Mouse (Mus musculus) regulatory T cell (primary cell): ENCODE data around the gene Tatdn3.

Source experiments
- in situ Hi-C: fragments of 300-600 bp; cut with MboI, MseI; formaldehyde crosslinking; loops from one replicate; pipeline ENCODE4 v1.15.1; 2025; ENCODE audit warnings: high pct_unique_total_duplicates

The Tatdn3 gene

DNA sequence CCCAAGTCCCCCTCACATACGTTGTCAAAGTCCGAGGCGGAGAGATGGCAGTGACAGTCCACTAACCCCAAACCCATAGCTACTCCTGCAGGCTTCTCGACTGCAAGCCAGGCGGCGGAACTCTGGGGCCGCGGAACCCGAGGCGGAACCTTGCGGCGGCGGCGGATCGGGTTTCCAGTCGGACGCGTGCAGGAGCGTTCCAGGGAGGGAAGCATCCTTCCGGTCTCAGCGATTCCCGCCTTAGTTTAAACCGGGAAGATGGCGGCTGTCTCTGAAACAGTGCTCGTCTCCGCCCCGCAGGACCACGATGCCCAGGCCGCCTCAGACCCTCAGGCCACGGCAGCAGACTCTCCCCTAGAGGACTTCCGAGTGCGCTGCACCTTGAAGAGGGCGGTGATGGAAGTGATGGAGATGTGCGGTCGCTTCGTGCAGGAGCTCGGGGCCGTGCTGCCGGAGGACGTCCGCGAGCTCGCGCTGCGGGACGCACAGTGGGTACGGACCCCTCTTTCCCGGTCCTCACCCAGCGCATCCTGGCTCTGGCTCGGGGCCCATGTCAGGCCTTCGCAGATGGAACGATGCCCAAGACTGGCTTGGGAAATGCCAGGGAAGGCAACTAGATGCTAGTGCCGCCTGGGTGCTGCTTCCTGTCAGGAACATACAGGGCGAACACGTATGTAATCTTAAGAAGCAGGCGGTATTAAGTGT, at the start of gene Tatdn3, which contains the start of gene Nsl1:
Gene Tatdn3, minus strand, starts transcription at position 152 of the 705 bp plus-strand sequence.
Gene Nsl1, plus strand, starts transcription at position 232 of the 705 bp plus-strand sequence.
- in situ Hi-C loops = loop anchor here (5.0 kb wide), 1 partner anchor 36 kb away; the partner anchor contains the start of gene Flvcr1

DNA sequence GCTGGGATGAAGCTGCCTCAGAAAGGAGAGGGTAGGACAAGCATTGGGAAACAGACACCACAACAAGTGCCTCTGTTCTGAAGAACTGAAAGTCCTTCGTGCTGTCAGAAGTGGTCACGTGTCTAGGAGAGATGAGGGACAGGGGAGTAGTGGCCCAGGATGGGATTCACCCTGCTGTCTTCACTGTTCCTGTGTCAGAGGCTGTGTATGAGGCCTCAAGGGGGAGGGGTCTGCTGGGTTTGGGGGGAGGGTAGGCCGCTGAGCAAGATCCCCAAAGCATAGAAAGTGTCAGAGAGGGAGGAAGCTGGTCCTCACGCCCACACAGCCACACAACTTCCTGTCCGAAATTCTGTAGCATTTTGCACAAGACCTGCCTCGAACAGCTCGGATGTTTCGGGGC, 48.4 kb upstream of the Tatdn3 start:
- in situ Hi-C loops = no loop called here

DNA sequence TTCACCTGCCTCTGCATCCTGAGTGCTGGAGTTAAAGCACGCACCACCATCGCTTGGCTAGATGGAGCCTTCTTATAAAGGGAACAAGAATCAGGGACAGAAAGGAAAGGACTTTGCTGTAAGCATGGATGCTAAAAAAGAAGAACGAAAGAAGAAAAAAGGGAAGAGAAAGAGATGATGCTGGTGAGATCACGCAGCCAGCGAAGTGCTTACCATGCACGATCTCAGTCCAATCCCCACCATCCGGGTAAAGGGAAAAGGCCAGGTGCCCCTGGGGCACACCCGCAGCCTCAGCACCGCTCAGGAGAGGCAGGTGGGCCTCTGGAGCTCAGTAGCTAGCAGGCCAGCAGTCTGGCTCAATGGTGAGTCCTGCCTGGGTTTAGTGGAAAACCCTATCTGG, 47.2 kb upstream of the Tatdn3 start:
- in situ Hi-C loops = loop anchor here (5.0 kb wide), 1 partner anchor 82 kb away; no protein-coding TSS in a partner anchor

DNA sequence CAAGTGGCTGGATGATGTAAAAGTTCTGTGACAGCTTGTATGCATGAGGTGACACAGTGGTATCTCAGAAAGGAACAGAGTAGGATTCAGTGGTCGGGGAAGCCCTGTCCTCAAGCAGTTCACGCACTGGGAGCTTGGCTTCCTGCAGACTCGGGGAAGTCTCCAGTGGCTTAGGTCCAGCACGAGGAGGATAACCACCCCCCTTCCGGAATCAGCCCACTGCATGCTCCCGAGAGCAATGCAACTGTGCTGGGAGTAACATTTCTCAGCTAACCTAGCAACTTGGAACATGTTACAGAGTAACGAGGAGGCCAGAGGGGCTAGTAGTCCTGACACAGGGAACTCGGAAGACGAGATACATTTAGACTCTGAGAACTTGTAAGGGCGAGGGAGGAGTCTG, 44.6 kb upstream of the Tatdn3 start:
- in situ Hi-C loops = loop anchor here (5.0 kb wide), 1 partner anchor 85 kb away; no protein-coding TSS in a partner anchor

DNA sequence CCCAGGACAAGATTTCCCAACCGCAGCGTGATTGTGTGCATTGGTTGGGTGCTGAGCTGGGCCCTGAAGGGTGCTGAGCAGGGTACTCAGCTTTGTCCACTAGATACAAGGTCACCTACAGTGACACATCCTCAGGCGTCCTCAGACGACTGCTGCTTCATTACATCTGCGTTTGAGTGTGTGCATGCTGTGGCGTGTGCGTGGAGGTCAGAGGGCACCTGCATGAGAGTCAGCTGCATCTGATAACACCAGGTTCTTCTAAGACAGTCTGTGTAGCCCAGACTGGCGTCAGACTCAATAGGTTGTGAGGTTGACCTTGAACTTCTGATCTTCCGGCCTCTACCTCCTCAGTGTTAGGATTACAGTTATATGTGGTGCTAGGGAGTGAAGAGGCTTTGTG, 42.5 kb upstream of the Tatdn3 start:
- in situ Hi-C loops = loop anchor here (5.0 kb wide), 1 partner anchor 87 kb away; no protein-coding TSS in a partner anchor

DNA sequence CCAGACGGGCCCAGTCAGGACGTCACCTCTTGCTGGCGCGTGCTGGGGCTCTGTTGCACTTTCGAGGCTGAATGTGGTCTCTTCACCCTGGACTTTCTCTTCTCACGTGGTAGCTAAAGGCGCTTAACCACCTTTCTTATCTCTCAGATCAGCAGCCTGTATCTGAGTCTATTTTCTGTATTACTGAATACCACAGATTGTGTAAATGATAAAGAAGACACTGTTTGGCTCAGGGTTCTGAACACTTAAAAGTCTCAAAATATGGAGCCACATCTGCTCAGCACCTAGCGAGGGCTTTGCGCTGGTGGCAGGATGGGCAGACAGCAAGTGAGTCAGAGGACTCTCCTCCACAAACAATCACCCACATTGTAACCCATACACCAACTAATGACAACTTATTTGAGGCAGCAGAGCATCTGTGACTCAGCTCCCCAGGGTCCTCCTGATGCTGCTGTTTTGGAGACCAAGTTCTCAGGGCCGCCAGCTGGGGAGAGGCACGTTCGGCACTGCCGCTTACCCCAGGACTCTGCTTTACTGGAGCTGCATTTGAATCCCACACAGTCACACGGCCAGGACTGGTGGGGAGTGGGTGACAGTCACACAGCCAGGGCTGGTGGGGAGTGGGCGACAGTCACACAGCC, 40.1 kb upstream of the Tatdn3 start:
- in situ Hi-C loops = no loop called here

DNA sequence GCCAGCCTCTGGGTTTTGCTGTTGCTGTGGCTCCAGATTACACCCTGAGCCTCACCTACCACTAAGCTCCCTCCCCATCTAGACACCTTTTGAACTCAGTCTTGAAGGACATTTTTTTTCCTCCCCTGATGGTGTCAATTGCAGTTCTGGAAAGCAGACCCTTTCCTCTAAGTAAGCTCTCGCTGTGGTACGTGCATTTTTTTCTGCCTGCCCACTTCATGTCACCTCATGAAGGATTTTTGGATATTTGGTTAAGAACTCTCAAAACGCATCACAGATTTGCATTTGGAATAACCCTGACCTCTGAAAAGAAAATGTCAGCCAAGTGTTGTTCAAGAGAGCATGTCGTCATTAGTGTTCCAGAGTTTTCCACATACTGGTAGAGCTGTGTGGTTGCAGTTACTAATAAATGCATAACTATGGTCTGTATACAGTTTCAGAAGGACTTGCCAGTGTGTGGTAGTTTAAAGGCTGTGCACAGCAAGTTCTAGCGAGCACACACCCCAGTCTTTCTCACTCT, 37.1 kb upstream of the Tatdn3 start:
- in situ Hi-C loops = loop anchor here (25.0 kb wide), 1 partner anchor 187 kb away; no protein-coding TSS in a partner anchor

DNA sequence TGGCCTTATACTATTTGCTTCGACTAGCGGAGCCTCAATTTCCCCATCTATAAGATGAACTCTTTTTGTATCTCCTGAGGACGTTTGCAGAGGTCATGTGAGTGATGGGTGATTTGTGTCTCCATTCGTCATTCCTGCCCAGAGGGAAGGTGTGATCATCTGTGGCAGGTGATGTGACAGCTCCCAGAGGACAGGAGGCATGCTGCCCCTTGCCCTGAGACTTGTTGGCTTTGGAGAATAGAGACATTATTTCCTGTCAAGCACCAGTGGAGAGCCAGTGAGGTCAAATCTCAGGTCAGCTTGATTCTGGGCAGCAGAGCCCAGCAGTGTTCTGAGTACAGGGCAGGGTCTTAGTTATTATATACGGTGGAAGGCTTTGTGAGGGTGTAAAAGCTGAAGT, 36.4 kb upstream of the Tatdn3 start:
- in situ Hi-C loops = loop anchor here (25.0 kb wide), 1 partner anchor 188 kb away; no protein-coding TSS in a partner anchor

DNA sequence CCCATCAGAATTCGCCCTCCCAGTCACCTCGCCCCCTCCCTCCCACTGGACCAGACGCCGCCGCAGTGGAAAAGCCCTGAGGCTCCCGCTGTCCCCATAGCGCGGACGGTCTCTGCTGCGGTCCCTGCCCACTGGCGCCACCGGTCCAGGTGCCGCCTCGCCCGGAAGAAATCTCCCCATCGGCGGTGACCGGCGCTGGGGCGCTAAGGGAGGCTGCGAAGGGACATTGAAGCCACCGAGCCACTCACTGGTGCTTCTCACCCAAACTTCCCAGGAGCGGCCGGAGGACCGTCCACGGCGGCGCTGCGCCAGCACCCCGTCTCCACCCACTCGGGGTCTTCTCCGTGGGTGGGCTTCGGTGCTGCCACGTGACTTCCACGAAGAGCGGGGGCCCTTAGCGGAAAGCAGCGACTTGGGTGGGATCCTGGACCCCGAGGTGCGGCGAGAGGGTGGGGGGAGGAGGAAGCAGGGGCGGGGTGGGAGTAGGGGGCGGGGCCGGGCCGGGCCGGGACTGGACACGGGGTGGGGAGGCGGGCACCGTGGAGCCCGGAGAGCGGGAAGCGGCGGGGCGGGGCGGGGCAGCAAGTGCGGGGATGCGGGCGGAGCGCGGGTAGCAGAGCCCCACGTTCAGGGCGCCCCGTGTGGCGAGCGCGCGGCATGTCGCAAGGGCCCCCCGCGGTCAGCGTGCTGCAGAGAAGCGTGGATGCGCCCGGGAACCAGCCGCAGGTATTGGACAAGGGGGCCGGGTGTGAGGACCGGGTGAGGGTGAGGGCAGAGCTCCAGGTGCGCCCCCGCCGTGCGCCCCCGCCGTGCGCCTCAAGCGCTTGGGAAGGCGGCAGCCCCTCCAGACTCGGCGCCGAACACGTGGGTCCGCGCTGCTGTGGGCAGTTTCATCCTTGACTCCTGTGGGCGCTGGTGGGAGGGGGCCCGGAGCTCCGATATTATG, 35.3 kb upstream of the Tatdn3 start, which contains the start of gene Batf3:
Gene Batf3, plus strand, starts transcription at position 46 of the 946 bp plus-strand sequence.
- in situ Hi-C loops = loop anchor here (25.0 kb wide), 1 partner anchor 189 kb away; no protein-coding TSS in a partner anchor

DNA sequence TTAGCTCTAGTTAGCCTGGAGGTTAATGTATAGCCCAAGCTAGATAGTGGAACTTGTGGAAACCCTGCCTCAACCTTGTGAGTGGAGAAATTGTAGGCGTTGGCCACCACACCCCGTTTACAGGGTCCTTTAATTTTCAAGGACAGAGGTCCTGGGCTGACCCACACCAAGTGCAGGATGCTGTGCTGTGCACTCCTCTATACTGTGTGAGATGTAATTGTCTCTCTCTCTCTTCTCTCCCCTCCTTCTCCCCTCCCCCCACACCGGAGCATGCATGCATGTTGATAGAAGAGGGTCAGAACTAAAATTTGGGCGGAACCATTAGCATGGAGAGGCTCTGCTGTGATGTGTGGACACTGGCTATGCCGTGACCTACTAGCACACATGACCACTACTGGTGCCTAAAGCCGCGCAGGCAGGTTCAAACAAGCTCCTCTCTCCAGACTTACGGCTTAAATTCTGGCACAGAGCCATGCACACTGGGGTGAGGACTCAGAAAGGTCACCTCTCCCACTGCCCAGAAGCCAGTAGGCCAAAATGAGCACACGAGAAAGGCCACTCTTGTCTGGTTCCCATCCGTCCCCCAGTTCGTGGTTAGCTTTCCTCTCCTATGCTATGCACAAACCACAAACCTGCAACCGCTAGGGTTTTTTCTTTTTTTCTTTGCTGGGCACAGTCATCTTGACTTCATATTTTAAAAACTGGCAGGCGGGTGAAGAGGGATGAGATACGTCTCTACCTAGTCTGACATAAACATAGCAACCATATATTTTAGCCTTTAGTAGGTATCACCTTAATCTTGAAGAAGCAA, 34.3 kb upstream of the Tatdn3 start:
- in situ Hi-C loops = loop anchor here (25.0 kb wide), 1 partner anchor 190 kb away; no protein-coding TSS in a partner anchor

DNA sequence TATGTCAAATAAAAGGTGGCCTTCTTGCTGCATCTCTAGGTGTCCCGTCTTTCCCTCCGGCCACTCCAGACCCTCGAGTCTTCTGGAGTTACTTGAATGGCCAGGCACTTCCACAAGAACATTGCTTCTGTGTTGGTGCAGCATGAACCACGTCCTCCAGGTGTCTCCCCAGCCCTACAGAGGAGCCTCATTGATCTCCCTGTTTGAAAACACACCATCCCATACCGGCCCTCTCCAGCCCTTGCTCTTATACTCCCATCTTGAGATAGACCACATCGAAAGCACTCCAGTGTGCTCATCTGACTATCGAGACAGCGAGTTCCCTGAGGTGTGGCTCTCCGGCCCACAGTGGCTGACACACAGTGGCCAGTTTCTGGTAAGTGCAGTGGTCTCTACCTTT, 32.3 kb upstream of the Tatdn3 start:
- in situ Hi-C loops = loop anchor here (25.0 kb wide), 1 partner anchor 192 kb away; no protein-coding TSS in a partner anchor

DNA sequence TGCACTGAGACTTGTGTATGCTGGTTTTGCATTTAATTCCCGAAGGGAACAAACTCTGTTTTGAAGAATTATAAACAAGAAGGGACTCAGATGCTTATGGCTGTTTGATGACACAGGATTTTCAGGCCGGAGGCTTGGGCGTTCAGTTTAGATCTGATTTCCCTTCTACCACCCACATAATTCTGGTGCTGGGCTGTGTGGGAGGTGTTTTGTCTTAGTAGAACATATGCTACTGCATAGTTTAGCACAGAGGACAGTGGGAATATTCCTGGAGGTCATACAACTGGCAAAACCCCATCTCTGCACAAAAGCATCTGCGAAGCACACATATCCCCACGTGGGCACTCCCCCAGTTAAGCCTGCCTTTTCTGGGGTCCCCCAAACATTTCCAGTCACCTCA, 30.8 kb upstream of the Tatdn3 start:
- in situ Hi-C loops = loop anchor here (25.0 kb wide), 1 partner anchor 194 kb away; no protein-coding TSS in a partner anchor

DNA sequence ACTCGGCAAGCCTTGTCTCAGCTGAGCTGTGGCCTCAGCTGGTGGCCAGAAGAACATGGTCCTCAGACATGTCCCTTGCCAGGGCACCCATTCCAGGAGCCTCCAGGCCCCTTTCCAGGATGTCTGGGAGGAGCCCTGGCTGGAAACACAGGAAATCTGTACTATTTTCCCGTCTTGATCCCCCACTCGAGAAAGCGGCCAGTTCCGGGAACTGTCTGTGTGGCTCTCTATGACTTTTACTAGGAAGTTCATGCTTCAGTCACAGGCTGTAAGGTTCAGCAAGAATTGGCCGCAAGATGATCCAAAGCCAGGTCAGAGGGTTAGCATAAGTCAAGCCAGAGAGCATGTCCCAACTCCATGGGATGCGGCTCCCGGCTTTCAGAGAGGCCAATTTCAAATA, 29.3 kb upstream of the Tatdn3 start:
- in situ Hi-C loops = loop anchor here (25.0 kb wide), 1 partner anchor 195 kb away; no protein-coding TSS in a partner anchor

DNA sequence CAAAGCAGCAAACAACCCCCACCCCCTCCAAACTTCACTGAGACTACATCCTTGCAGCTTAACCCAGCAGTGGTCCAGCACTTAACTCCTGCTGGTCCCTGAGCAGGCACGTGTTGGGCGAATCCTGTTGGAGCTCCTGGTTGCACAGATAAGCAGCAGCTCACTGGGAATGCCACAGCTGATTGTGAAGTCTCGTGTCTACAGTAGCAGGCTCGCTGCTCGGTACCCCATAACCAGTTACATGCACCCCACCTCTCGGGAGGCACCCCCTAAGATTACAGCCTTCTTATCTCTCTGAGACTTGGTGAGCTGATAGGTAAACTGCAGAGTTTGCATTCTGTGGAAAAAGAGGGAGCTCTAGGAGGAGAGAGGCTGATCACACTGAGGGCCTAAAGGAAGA, 26.6 kb upstream of the Tatdn3 start:
- in situ Hi-C loops = loop anchor here (5.0 to 25.0 kb wide), 2 partner anchors 38 to 198 kb away; no protein-coding TSS in a partner anchor

DNA sequence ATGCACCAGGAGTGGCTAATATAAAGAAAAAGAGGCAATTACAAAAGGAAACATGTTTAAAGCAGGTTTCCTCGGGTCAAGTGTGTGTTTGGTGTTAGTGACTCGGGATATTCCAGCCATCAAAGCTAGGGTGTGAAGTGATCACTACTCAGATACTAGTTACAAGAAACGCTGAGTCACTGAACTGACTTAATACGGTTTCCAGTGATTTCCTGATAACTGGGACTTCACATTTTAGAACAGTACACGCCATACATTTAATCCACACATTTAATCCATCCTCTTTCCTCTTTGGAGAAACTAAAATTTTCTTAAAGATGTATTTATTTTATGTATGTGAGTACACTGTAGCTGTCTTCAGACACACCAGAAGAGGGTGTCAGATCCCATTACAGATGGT, 25.2 kb upstream of the Tatdn3 start:
- in situ Hi-C loops = loop anchor here (5.0 to 25.0 kb wide), 2 partner anchors 39 to 199 kb away; no protein-coding TSS in a partner anchor

DNA sequence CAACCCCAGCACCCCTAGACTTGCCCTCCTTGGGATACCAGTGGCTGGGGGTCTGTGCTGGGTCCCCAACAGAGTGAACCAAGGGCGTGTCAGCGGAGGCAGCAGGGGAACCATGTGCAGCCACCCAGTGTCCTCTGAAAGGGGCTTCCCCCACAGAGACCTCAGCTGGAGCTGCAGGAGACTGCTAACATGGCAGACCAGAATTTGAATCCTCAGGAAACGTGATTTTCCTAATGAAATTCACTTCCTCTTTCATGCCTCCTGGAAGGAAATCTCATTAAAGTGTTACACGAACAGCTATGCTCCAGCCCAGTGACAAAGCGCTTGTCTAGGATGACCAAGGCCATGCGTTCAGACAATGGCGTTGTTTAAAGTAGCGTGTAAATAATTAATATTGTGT, 24.2 kb upstream of the Tatdn3 start:
- in situ Hi-C loops = loop anchor here (5.0 to 25.0 kb wide), 2 partner anchors 40 to 200 kb away; no protein-coding TSS in a partner anchor

DNA sequence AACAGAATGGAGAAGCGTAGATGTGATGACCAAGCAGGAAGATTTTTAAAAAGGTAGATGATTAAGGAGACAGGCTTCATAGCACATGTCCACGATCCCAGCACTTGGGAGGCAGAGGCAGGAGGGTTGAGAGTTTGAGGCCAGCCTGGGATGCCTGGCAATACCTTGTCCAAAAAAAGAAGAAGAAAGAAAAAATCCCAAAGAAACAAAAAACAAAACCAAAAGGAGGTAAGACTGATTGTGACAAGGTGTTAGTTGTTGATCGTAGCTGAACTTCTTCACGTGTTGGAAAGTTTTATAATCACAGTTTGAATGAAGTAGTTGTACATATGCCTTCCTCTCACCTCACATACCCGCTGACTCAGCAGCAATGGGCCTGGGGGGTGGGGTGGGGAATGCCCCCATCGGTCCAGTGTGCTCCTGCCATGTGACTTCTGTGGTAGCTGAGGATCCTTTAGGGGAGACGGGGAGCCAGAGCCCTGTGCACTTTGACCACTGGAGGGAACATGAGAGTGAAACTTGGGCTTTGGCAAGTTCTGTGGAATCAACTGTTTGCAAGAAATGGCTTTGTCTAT, 23.7 kb upstream of the Tatdn3 start:
- in situ Hi-C loops = loop anchor here (5.0 to 25.0 kb wide), 2 partner anchors 41 to 201 kb away; no protein-coding TSS in a partner anchor

DNA sequence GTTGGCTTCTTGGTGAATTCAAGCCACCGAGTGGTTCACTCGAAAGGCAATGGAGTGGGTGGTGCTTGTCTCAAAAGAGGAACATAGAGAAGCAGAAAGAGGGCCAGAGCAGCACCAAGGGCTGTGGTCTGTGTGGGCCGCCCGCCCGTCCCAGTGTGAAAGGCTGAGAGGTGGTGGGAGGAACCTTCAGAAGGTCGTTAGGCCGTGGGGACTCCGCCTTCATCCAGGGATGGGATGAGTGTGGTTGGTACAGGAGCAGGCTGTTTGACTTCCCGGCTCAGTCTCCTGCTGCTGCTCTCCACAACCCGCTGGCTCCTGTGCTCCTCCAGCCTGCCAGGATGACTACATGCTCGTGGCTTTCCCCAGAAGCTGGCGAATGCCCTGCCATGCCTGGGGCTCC, 22.9 kb upstream of the Tatdn3 start:
- in situ Hi-C loops = loop anchor here (5.0 to 25.0 kb wide), 2 partner anchors 42 to 202 kb away; no protein-coding TSS in a partner anchor

DNA sequence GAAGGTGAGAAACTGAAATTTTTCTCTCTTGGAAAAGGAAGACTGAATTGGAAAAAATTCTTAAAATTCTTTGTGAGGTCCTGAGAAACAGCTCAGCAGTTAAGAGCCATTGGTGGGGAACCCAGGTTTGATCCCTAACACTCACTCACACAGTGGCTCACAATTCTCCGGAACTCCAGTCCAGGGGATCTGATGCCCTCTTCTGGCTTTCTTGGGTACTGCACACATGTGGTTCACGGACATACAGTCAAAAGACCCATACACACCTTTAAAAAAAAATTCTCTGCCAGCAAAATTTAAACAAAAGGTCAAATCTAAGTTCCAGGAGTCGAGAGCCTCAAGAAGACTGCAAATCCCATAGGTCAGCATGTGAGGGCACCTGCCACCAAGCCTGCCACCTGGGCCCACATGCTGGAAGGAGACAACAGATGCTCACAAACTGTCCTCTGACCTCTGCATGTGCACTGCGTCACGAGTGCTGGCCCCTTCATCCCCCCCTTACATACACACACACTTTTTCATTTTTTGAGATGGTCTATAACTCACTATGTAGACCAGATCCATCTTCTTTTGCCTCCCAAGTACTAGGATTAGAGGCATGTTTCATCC, 22.3 kb upstream of the Tatdn3 start:
- in situ Hi-C loops = loop anchor here (5.0 to 25.0 kb wide), 2 partner anchors 42 to 202 kb away; no protein-coding TSS in a partner anchor
